Mouse (Mus musculus): ENCODE data around the gene Cd1d1. TPM values are rescaled to one million over a fixed set of nuclear protein-coding genes. Genes with fewer than 3 reads are reported as not detected.
"Not testable (repeated sequence)": the region's sequence is repeated elsewhere in the genome, so short reads cannot be mapped to it uniquely, and the experiment has no call there.

The Cd1d1 gene
- polyA plus RNA-seq, 1 experiment = 2.3 TPM

DNA sequence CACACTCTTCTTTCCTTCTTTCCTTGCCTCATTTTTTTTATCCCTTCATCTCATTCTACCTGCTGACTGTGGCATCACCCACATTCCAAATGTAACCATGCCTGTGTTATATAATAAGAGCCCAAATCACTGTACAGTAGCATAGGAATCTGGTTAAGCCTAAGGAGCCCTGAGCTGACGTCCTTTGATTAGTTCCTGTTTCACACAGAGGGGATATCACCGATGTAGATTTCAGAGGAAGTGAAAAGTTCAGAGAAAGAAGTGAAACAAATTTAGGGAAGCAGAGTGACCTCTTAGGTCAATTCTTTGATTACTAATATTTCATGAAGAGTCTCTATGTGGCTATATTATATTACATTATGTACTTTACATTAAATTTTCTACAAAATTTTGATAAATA, 18.5 kb upstream of the Cd1d1 start:
- Histone ChIP-seq H3K27me3 (ENCODE audit: control insufficient read depth, insufficient read depth, low read length) (no peaks in the 10 kb centered on the region; the same call in 1 of the 2 replicates), H3K36me3 (ENCODE audit: control insufficient read depth, insufficient read depth, low read length) (no peaks in the 10 kb centered on the region), H3K27ac (ENCODE audit: insufficient read depth, low read depth, low read length) (no peak overlapping the region), H3K4me3 (ENCODE audit: low read depth, low read length) (no peak overlapping the region), H3K4me1 (ENCODE audit: control insufficient read depth, insufficient read depth, insufficient read length, low read length) (no peaks in the 10 kb centered on the region)
- 59% methylated on average over 2 of the region's 2 CpGs for WGBS
- no peak for TF ChIP-seq POLR2A (IDR thresholded peaks at IDR 0.05; ENCODE audit: low read depth, low read length)
- no peak for TF ChIP-seq CTCF (IDR thresholded peaks at IDR 0.05; ENCODE audit: extremely low read depth, insufficient read length, insufficient replicate concordance, low read depth, low read length)

- Histone ChIP-seq H3K27me3 (ENCODE audit: control insufficient read depth, insufficient read depth, low read length) (no peaks in the 10 kb centered on the region; the same call in 1 of the 2 replicates), H3K4me3 (ENCODE audit: low read depth, low read length) (no peak overlapping the region), H3K4me1 (ENCODE audit: control insufficient read depth, insufficient read depth, insufficient read length, low read length) (no peaks in the 10 kb centered on the region), H3K36me3 (ENCODE audit: control insufficient read depth, insufficient read depth, low read length) (no peaks in the 10 kb centered on the region), H3K27ac (ENCODE audit: insufficient read depth, low read depth, low read length) (no peak overlapping the region)
- TF ChIP-seq POLR2A (IDR thresholded peaks at IDR 0.05; ENCODE audit: low read depth, low read length) (no peak), CTCF (IDR thresholded peaks at IDR 0.05; ENCODE audit: extremely low read depth, insufficient read length, insufficient replicate concordance, low read depth, low read length) (no peak)
- 82% methylated on average over 1 of the region's 1 CpGs for WGBS
These were observed 17.8 kb upstream of the Cd1d1 start for GRCm38 (mm10) chr3:87017001-87017400.

DNA sequence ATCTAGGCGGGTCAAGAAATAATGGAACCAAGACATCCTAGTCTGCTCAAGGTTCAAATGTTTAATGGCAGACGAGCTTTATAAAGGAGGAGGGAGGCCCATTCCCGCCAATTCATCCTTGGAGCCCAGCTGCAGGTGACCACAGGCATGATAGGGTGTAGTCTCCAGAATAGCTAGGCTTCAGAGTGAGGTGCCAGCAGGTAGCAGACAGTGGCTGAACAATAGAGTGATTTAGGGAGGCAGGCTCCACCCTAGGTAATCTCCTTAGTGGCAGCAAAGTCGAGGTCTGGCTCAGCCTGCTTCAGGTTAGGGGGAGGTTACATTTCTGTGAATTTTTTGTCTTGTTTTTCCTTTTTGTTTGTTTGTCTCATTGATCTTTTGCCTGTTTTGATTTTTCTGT, 16.7 kb upstream of the Cd1d1 start:
- Histone ChIP-seq H3K27me3 (ENCODE audit: control insufficient read depth, insufficient read depth, low read length) (no peaks in the 10 kb centered on the region; the same call in 1 of the 2 replicates), H3K4me3 (ENCODE audit: low read depth, low read length) (no peak overlapping the region), H3K27ac (ENCODE audit: insufficient read depth, low read depth, low read length) (no peak overlapping the region), H3K4me1 (ENCODE audit: control insufficient read depth, insufficient read depth, insufficient read length, low read length) (no peaks in the 10 kb centered on the region), H3K36me3 (ENCODE audit: control insufficient read depth, insufficient read depth, low read length) (no peaks in the 10 kb centered on the region)
- WGBS = 45% methylated on average over 4 of the region's 4 CpGs
- TF ChIP-seq CTCF (IDR thresholded peaks at IDR 0.05; ENCODE audit: extremely low read depth, insufficient read length, insufficient replicate concordance, low read depth, low read length) (no peak), POLR2A (IDR thresholded peaks at IDR 0.05; ENCODE audit: low read depth, low read length) (no peak)

DNA sequence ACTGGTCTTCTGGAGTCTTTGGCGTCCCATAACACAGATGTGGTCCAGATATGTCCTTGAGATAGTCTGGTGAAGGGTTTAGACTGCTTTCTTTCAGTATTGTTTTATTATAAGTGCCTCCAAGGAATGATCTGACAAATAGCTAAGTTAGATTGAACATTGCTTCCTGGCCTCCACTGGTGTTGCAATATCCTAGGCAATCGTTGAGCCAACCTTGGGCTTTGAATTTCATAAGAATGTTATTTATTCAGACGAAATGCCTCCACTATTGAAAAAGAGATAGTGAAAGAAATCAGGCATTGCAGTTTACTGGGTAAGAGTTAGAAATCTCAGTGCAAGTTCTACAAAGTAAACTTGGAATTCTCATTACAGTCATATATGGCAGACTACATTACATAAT, 13.2 kb upstream of the Cd1d1 start:
- H3K27me3 ChIP-seq (ENCODE audit: control insufficient read depth, insufficient read depth, low read length); H3K27ac ChIP-seq (ENCODE audit: insufficient read depth, low read depth, low read length); H3K36me3 ChIP-seq (ENCODE audit: control insufficient read depth, insufficient read depth, low read length); H3K4me3 ChIP-seq (ENCODE audit: low read depth, low read length); H3K4me1 ChIP-seq (ENCODE audit: control insufficient read depth, insufficient read depth, insufficient read length, low read length): not testable (repeated sequence)
- WGBS = 67% methylated on average over 3 of the region's 3 CpGs

- H3K27me3 ChIP-seq (ENCODE audit: control insufficient read depth, insufficient read depth, low read length); H3K36me3 ChIP-seq (ENCODE audit: control insufficient read depth, insufficient read depth, low read length); H3K4me1 ChIP-seq (ENCODE audit: control insufficient read depth, insufficient read depth, insufficient read length, low read length); H3K27ac ChIP-seq (ENCODE audit: insufficient read depth, low read depth, low read length); H3K4me3 ChIP-seq (ENCODE audit: low read depth, low read length): not testable (repeated sequence)
- WGBS = 46% methylated on average over 1 of the region's 1 CpGs
These were observed 9.0 kb upstream of the Cd1d1 start for GRCm38 (mm10) chr3:87008281-87008680.

GRCm38 (mm10) chr3:87000676-87001075, 1.4 kb upstream of the Cd1d1 start:
- H3K27me3 ChIP-seq (ENCODE audit: control insufficient read depth, insufficient read depth, low read length) = no peaks in the 10 kb centered on the region
- 42% methylated on average over 4 of the region's 4 CpGs for WGBS
- H3K36me3 ChIP-seq (ENCODE audit: control insufficient read depth, insufficient read depth, low read length) = no peaks in the 10 kb centered on the region
- no peaks in the 10 kb centered on the region for H3K4me1 ChIP-seq (ENCODE audit: control insufficient read depth, insufficient read depth, insufficient read length, low read length)
- TF ChIP-seq CTCF (IDR thresholded peaks at IDR 0.05; ENCODE audit: extremely low read depth, insufficient read length, insufficient replicate concordance, low read depth, low read length) (no peak), POLR2A (IDR thresholded peaks at IDR 0.05; ENCODE audit: low read depth, low read length) (no peak)
- H3K4me3 ChIP-seq (ENCODE audit: low read depth, low read length) = no peak overlapping the region
- no peak overlapping the region for H3K27ac ChIP-seq (ENCODE audit: insufficient read depth, low read depth, low read length)

DNA sequence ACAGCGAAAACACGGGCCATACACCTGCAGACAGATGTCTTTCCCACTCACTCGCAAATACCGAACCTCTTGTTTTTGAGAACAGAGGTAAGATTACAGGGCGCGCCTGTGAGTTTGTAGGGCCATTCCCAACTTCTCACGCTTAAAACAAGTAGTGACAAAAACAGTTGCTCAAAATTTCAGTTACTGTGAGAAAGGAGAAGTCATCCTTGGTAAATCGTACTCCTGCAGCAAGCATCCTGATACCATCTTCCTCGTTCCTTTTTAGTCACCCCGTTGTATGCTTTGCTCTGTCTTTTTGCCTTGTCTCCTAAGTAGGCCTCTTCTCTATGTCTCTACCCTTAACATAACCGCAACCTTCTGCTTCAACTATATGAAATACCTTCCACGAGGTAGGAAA, 810 bp upstream of the Cd1d1 start:
- Histone ChIP-seq H3K27me3 (ENCODE audit: control insufficient read depth, insufficient read depth, low read length) (no peaks in the 10 kb centered on the region), H3K4me3 (ENCODE audit: low read depth, low read length) (no peak overlapping the region), H3K36me3 (ENCODE audit: control insufficient read depth, insufficient read depth, low read length) (no peaks in the 10 kb centered on the region), H3K4me1 (ENCODE audit: control insufficient read depth, insufficient read depth, insufficient read length, low read length) (no peaks in the 10 kb centered on the region), H3K27ac (ENCODE audit: insufficient read depth, low read depth, low read length) (no peak overlapping the region)
- TF ChIP-seq CTCF (IDR thresholded peaks at IDR 0.05; ENCODE audit: extremely low read depth, insufficient read length, insufficient replicate concordance, low read depth, low read length) = no peak
- TF ChIP-seq POLR2A (IDR thresholded peaks at IDR 0.05; ENCODE audit: low read depth, low read length) = no peak
- WGBS = 86% methylated on average over 12 of the region's 12 CpGs

DNA sequence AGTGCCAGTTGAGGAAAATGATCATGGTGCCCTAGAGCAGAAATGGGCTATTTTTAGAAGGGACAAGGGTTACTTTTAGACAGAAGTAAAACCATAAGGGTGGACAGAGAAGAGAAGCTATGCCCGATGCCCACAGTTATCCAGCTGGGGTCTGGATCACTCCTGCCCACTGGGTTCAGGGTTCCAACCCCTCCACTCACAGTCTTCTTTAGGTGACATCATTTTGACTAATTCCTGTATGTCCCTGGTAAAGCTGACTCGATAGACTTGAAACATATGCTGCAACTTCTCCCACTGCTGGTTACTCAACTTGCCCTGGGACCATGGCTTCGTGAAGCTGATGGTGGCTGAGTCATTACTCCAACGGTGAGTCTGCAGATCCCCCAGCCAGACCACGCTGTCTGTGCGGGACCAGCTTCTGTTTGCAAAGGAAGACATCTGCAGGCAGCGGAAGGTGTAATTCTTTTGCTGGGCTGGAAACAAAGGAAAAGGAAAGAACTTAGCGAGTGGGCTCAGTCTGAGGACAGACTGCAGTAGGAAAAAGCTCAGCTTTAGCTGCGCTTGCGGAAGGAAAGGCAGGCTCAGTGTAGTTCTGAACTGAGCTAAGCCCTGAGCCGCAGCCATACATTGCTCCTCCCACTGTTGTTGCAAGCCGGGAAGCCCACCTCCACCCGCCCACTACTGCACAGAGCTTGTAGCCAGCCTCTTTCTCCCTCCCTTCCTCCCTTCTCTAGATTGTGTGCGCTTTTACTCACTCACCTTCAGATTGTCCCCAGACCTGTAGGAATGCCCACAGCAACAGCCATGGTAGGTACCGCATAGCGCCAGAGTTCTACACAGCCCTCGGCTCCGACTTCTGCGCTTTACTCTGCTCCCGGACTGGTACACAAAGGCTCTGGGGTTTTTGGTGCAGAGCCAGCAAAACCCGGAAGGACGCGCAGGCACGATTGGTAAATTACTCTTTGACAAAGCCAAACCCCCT, 517 bp downstream of the Cd1d1 start:
- Histone ChIP-seq H3K4me3 (ENCODE audit: low read depth, low read length) (peak overlapping the region; percentile 71), H3K27ac (ENCODE audit: insufficient read depth, low read depth, low read length) (peak overlapping the region; percentile 52; the same call in 1 of the 2 replicates)
- H3K27me3 ChIP-seq (ENCODE audit: control insufficient read depth, insufficient read depth, low read length); H3K4me1 ChIP-seq (ENCODE audit: control insufficient read depth, insufficient read depth, insufficient read length, low read length); H3K36me3 ChIP-seq (ENCODE audit: control insufficient read depth, insufficient read depth, low read length): not testable (repeated sequence)
- WGBS = 5% methylated on average over 24 of the region's 24 CpGs
